8 mouse cellular contexts compared by ENCODE assay signal in genomic region chr15:37005793-37006474, GRCm38 (mm10). TPM values are rescaled to one million over a fixed set of nuclear protein-coding genes. Genes with fewer than 3 reads are reported as not detected.
DNase-seq lines count a peak whose midpoint lies in the region; ATAC-seq lines count a peak whose summit lies in the region.

No protein-coding gene starts in this region.

- H3K27me3 ChIP-seq in megakaryocyte, embryonic 14.5 days (replicated peaks): no peaks in the 10 kb centered on the region
- no peaks in the 10 kb centered on the region for H3K27me3 ChIP-seq in forebrain, embryonic 10.5 days (ENCODE audit: poor library complexity, severe bottlenecking)
- no peaks in the 10 kb centered on the region for H3K27me3 ChIP-seq in limb, embryonic 13.5 days
- no peaks in the 10 kb centered on the region for H3K27me3 ChIP-seq in stomach, embryonic 14.5 days (ENCODE audit: control insufficient read depth, insufficient read depth, low read length)

- WGBS in forebrain, embryonic 10.5 days: 46% methylated on average over 7 of the region's 7 CpGs
- WGBS in limb, embryonic 13.5 days: 42% methylated on average over 7 of the region's 7 CpGs
- WGBS in stomach, embryonic 14.5 days: 35% methylated on average over 7 of the region's 7 CpGs

- peak overlapping the region; percentile 65 for H3K4me2 ChIP-seq in limb, embryonic 13.5 days (replicated peaks)
- H3K4me2 ChIP-seq in stomach, embryonic 14.5 days (replicated peaks; ENCODE audit: low read depth, low read length): peak overlapping the region; percentile 60

- H3K36me3 ChIP-seq in megakaryocyte, embryonic 14.5 days (replicated peaks; ENCODE audit: low read length): peaks cover 45% of the 10 kb centered on the region
- H3K36me3 ChIP-seq in forebrain, embryonic 10.5 days (replicated peaks): peaks cover 49% of the 10 kb centered on the region
- H3K36me3 ChIP-seq in limb, embryonic 13.5 days: peaks cover 32% of the 10 kb centered on the region
- peaks cover 18% of the 10 kb centered on the region for H3K36me3 ChIP-seq in stomach, embryonic 14.5 days (ENCODE audit: control insufficient read depth, insufficient read depth, low read length)

- no peak for DNase-seq in forebrain, embryonic 10.5 days (ENCODE audit: extremely low spot score, low spot score)
- no peak for DNase-seq in adrenal gland, adult 2 months
- no peak for DNase-seq in urinary bladder, postnatal 4 days (ENCODE audit: low spot score in 2 of 2)
- DNase-seq in layer of hippocampus, adult 9-10 months (ENCODE audit: low spot score): no peak

- peak overlapping the region; percentile 97 for H3K4me3 ChIP-seq in megakaryocyte, embryonic 14.5 days (replicated peaks)
- H3K4me3 ChIP-seq in forebrain, embryonic 10.5 days: peak overlapping the region; percentile 89
- peak overlapping the region; percentile 95 for H3K4me3 ChIP-seq in limb, embryonic 13.5 days
- peak overlapping the region; percentile 84 for H3K4me3 ChIP-seq in stomach, embryonic 14.5 days (ENCODE audit: low read depth, low read length)

- peak overlapping the region; percentile 100 for H3K27ac ChIP-seq in forebrain, embryonic 10.5 days
- H3K27ac ChIP-seq in limb, embryonic 13.5 days: peak overlapping the region; percentile 95; the same call in 1 of the 2 replicates
- peak overlapping the region; percentile 92 for H3K27ac ChIP-seq in stomach, embryonic 14.5 days (ENCODE audit: low read length)

- peaks cover 61% of the 10 kb centered on the region for H3K4me1 ChIP-seq in megakaryocyte, embryonic 14.5 days
- H3K4me1 ChIP-seq in forebrain, embryonic 10.5 days: peaks cover 31% of the 10 kb centered on the region
- H3K4me1 ChIP-seq in limb, embryonic 13.5 days: peaks cover 22% of the 10 kb centered on the region
- peaks cover 14% of the 10 kb centered on the region for H3K4me1 ChIP-seq in stomach, embryonic 14.5 days (ENCODE audit: control insufficient read depth, insufficient read depth, low read length)

- ATAC-seq in megakaryocyte, adult 5-6 weeks (ENCODE audit: poor library complexity, severe bottlenecking): no peak
- ATAC-seq in limb, embryonic 13.5 days (ENCODE audit: low FRiP score, low read depth): no peak
- no peak for ATAC-seq in stomach, embryonic 14.5 days (ENCODE audit: insufficient number of reproducible peaks, insufficient read depth, low FRiP score, low read depth)

- H3K9ac ChIP-seq in limb, embryonic 13.5 days: peak overlapping the region; percentile 99
- H3K9ac ChIP-seq in stomach, embryonic 14.5 days (replicated peaks; ENCODE audit: low read depth, low read length): peak overlapping the region; percentile 97

- H3K9me3 ChIP-seq in megakaryocyte, embryonic 14.5 days: no peaks in the 10 kb centered on the region
- H3K9me3 ChIP-seq in forebrain, embryonic 10.5 days: no peaks in the 10 kb centered on the region
- H3K9me3 ChIP-seq in limb, embryonic 13.5 days: no peaks in the 10 kb centered on the region
- no peaks in the 10 kb centered on the region for H3K9me3 ChIP-seq in stomach, embryonic 14.5 days (ENCODE audit: control insufficient read depth, low read depth, low read length)

RNA-seq across cellular contexts. Expression of gene Zfp706, which starts 1.6 kb away (rescaled TPM):
- polyA plus RNA-seq in megakaryocyte, embryonic 14.5 days (2012; ENCODE audit: insufficient read depth, low replicate concordance): 23.0 and 24.7 TPM in 2 replicates
- total RNA-seq in megakaryocyte, adult 5-6 weeks (2015): 291 and 313 TPM in 2 replicates
- total RNA-seq in megakaryocyte, adult 5-6 weeks (2017): 41.3 and 67.5 TPM in 2 replicates
- polyA plus RNA-seq in forebrain, embryonic 10.5 days (2016; fragmentation: Nextera tagmentation; extraction: Ambion mirVana): 490 and 521 TPM in 2 replicates
- 434 and 448 TPM in 2 replicates for polyA plus RNA-seq in limb, embryonic 13.5 days (2015; fragmentation: Nextera tagmentation; extraction: Ambion mirVana)
- 417 and 432 TPM in 2 replicates for polyA plus RNA-seq in stomach, embryonic 14.5 days (2014; fragmentation: Nextera tagmentation; extraction: Ambion mirVana)
- 100 to 1,000 TPM; 216 to 247 TPM for total RNA-seq in adrenal gland, adult 2 months (2021)
- polyA plus RNA-seq in adrenal gland, adult 2 months (2012; rRNA removed): 26.2 and 46.3 TPM in 2 replicates
